Mouse (Mus musculus) left cerebral cortex, postnatal 4 days (tissue): ENCODE measurements around the gene Prss16. TPM values are rescaled to one million over a fixed set of nuclear protein-coding genes. Genes with fewer than 3 reads are reported as not detected.

Experiments
- DNase-seq: peaks from one replicate; pipeline ENCODE4 v3.0.0-alpha.2; 2022
- intact Hi-C: fragments of 180-260 bp; cut with DNase I; formaldehyde crosslinking; loops from one replicate; pipeline ENCODE4 v1.15.1; 2025
- microRNA-seq: library from miRNA; unstranded; fragments of <30 nt; microRNA quantifications from one replicate; pipeline ENCODE4 v1.2.0, GENCODE M21; 2022
- total RNA-seq, 2 experiments: library from RNA; stranded (reverse); gene quantifications; 2 replicates each; pipeline ENCODE4 v1.2.3; 2021

Gene Prss16
- total RNA-seq, 2 experiments from 2014 or later = not detected

GRCm38 (mm10) chr13:21981803-21982193 lies 27.7 kb downstream of the Prss16 start:
- no peak for DNase-seq
- intact Hi-C loops = no loop called here

- intact Hi-C loops = no loop called here
Observed at GRCm38 (mm10) chr13:21980981-21981802, 28.4 kb downstream of the Prss16 start, which contains the start of gene Pom121l2. TSS of gene Pom121l2 (plus strand) at chr13:21981194.

GRCm38 (mm10) chr13:21974726-21975473 lies 34.6 kb downstream of the Prss16 start:
- DNase-seq = peak; percentile 60
- intact Hi-C loops = loop anchor here (2.0 to 5.0 kb wide), 2 partner anchors 33 to 52 kb away; no protein-coding TSS in a partner anchor

More at GRCm38 (mm10) chr13:21980981-21981802, 28.4 kb downstream of the Prss16 start, which contains the start of gene Pom121l2:
- DNase-seq = peak; percentile 52

- intact Hi-C loops = loop anchor here (2.0 kb wide), 1 partner anchor 53 kb away; no protein-coding TSS in a partner anchor
- peak; percentile 92 for DNase-seq
Observed at GRCm38 (mm10) chr13:21974221-21974725, 35.3 kb downstream of the Prss16 start.

GRCm38 (mm10) chr13:21971641-21972040 lies 37.9 kb downstream of the Prss16 start:
- DNase-seq = no peak
- intact Hi-C loops = no loop called here

GRCm38 (mm10) chr13:21969816-21970215 lies 39.7 kb downstream of the Prss16 start:
- DNase-seq = no peak
- intact Hi-C loops = no loop called here

- DNase-seq = no peak
- intact Hi-C loops = no loop called here
Observed at GRCm38 (mm10) chr13:21969269-21969668, 40.3 kb downstream of the Prss16 start.

Small RNA genes within 50 kb of the gene (microRNA-seq; reads per million reads assigned to microRNA genes)
- gene Gm44390 (not detected), gene Gm44486 (not detected)

Other genes starting within 250 kb of the Prss16 start
- gene Hist1h1b, start 229.1 kb downstream of the Prss16 start, total RNA-seq = 10 to 100 TPM; 55.3 to 56.6 TPM
- 100 to 1,000 TPM; 145 to 150 TPM for gene Hist1h3i, start 226.4 kb downstream of the Prss16 start, total RNA-seq
- 10 to 100 TPM; 13.0 to 15.8 TPM for gene Hist1h2an, start 222.5 kb downstream of the Prss16 start, total RNA-seq
- 10 to 100 TPM; 41.6 to 49.7 TPM for gene Hist1h2bp, start 222.3 kb downstream of the Prss16 start, total RNA-seq
- gene Hist1h2bq, start 199.5 kb downstream of the Prss16 start, total RNA-seq = 100 to 1,000 TPM; 108 to 110 TPM
- not detected for gene Hist1h2ao, start 199.3 kb downstream of the Prss16 start, total RNA-seq
- 100 to 1,000 TPM; 320 to 409 TPM for gene Hist1h4m, start 198.0 kb downstream of the Prss16 start, total RNA-seq
- gene Hist1h4n, start 177.5 kb downstream of the Prss16 start, total RNA-seq = 10 to 100 TPM; 34.5 to 43.1 TPM
- gene Hist1h2ap, start 176.2 kb downstream of the Prss16 start, total RNA-seq = 100 to 1,000 TPM; 184 to 208 TPM
- gene Hist1h2br, start 176.0 kb downstream of the Prss16 start, total RNA-seq = 100 to 1,000 TPM; 106 to 108 TPM
- gene Zfp184, start 64.6 kb downstream of the Prss16 start, total RNA-seq = 10 to 100 TPM; 12.1 to 14.0 TPM
- gene Pom121l2, start 28.5 kb downstream of the Prss16 start, total RNA-seq = under 1 TPM in 1 of 2 experiments, not detected in 1; 0.12 TPM
- 100 to 1,000 TPM; 126 to 134 TPM for gene Hist1h2ah, start 25.8 kb upstream of the Prss16 start, total RNA-seq
- 100 to 1,000 TPM in 1 of 2 experiments, 10 to 100 TPM in 1; 95.1 to 120 TPM for gene Hist1h2bk, start 26.1 kb upstream of the Prss16 start, total RNA-seq
- gene Hist1h4i, start 31.6 kb upstream of the Prss16 start, total RNA-seq = 10 to 100 TPM; 89.3 to 89.6 TPM
- 10 to 100 TPM; 59.9 to 64.0 TPM for gene Hist1h2ag, start 33.2 kb upstream of the Prss16 start, total RNA-seq
- 10 to 100 TPM; 53.8 to 62.6 TPM for gene Hist1h2bj, start 33.5 kb upstream of the Prss16 start, total RNA-seq
- not detected for gene Vmn1r188, start 74.7 kb upstream of the Prss16 start, total RNA-seq
- not detected for gene Vmn1r189, start 96.1 kb upstream of the Prss16 start, total RNA-seq
- not detected for gene Vmn1r191, start 174.2 kb upstream of the Prss16 start, total RNA-seq
- gene Vmn1r192, start 181.4 kb upstream of the Prss16 start, total RNA-seq = not detected
- gene Vmn1r193, start 213.4 kb upstream of the Prss16 start, total RNA-seq = not detected
- not detected for gene Vmn1r194, start 234.5 kb upstream of the Prss16 start, total RNA-seq